Mouse (Mus musculus) hindbrain, embryonic 15.5 days (tissue): ENCODE results near the gene C1ra. TPM values are rescaled to one million over a fixed set of nuclear protein-coding genes. Genes with fewer than 3 reads are reported as not detected.
"Not testable (repeated sequence)": the region's sequence is repeated elsewhere in the genome, so short reads cannot be mapped to it uniquely, and the experiment has no call there.

Experiments
- ATAC-seq: fragments of 200-750 bp; cut with Nextera tagmentation; 2 replicates; pipeline ENCODE4 v1.8.0; 2017; ENCODE audit warnings: low read depth, moderate number of reproducible peaks, moderate TSS enrichment; ENCODE audit not compliant: low FRiP score
- H3K27ac ChIP-seq: fragments of 300-500 bp; sonication (generic); replicated peaks from 2 replicates; pipeline ENCODE4 v1.5.1; 2015; ENCODE audit warnings: mild to moderate bottlenecking, inconsistent platforms
- H3K27me3 ChIP-seq: fragments of 300-500 bp; sonication (generic); 2 replicates; pipeline ENCODE4 v1.6.1; 2015; ENCODE audit warnings: control low read depth, inconsistent platforms
- H3K36me3 ChIP-seq: fragments of 300-500 bp; sonication (generic); 2 replicates; pipeline ENCODE4 v1.6.1; 2015; ENCODE audit warnings: control low read depth, inconsistent platforms
- H3K4me1 ChIP-seq: fragments of 300-500 bp; sonication (generic); replicated peaks from 2 replicates; pipeline ENCODE4 v1.6.1; 2015; ENCODE audit warnings: control low read depth, inconsistent platforms
- H3K4me2 ChIP-seq: fragments of 300-500 bp; sonication (generic); 2 replicates; pipeline ENCODE4 v1.6.1; 2015; ENCODE audit warnings: moderate library complexity, mild to moderate bottlenecking, inconsistent platforms
- H3K4me3 ChIP-seq: fragments of 300-500 bp; sonication (generic); 2 replicates; pipeline ENCODE4 v1.5.1; 2015; ENCODE audit warnings: mild to moderate bottlenecking, inconsistent platforms
- H3K9ac ChIP-seq: fragments of 300-500 bp; sonication (generic); 2 replicates; pipeline ENCODE4 v1.6.1; 2015; ENCODE audit warnings: inconsistent platforms
- H3K9me3 ChIP-seq: fragments of 300-500 bp; sonication (generic); 2 replicates; pipeline ENCODE4 v1.6.1; 2016; ENCODE audit warnings: control low read depth, inconsistent platforms
- WGBS: fragments of 180-500 bp; shearing (Covaris S2); methylation state at CpG from one replicate; pipeline ENCODE4 v1.1.7; 2015; 5-methylcytosine and 5-hydroxymethylcytosine counted together
- polyA plus RNA-seq: library from polyadenylated mRNA; unstranded; fragments of >200 nt; fragmentation: Nextera tagmentation; extraction: Ambion mirVana; gene quantifications from 2 replicates; pipeline ENCODE4 v1.2.1, GENCODE M21; 2015

Gene C1ra
- polyA plus RNA-seq, 1 experiment from 2014 or later, result 0.35 TPM

- Histone ChIP-seq H3K4me3 (no peak overlapping the region), H3K9ac (no peak overlapping the region), H3K36me3 (no peaks in the 10 kb centered on the region), H3K9me3 (0 out of 2 replicates have a peak, but pooled peaks cover 6% of the 10 kb centered on the region), H3K4me1 (no peaks in the 10 kb centered on the region), H3K4me2 (no peak overlapping the region), H3K27me3 (no peaks in the 10 kb centered on the region), H3K27ac (no peak overlapping the region)
- no peak for ATAC-seq
- 80% methylated on average over 6 of the region's 6 CpGs for WGBS
Measured at GRCm38 (mm10) chr6:124491427-124491826, 20.8 kb upstream of the C1ra start.

GRCm38 (mm10) chr6:124492842-124493561 lies 19.2 kb upstream of the C1ra start, which contains the start of gene C1rl:
TSS of gene C1rl (plus strand) at chr6:124493113.
- peak; percentile 71; the same call in 1 of the 2 replicates for ATAC-seq
- Histone ChIP-seq H3K27ac (no peak within 1 kb of the TSS), H3K9ac (no peak within 1 kb of the TSS), H3K4me1 (no peaks in the 10 kb centered on the region), H3K9me3 (0 out of 2 replicates have a peak, but pooled peaks cover 6% of the 10 kb centered on the region), H3K4me3 (no peak within 1 kb of the TSS), H3K27me3 (no peaks in the 10 kb centered on the region), H3K36me3 (no peaks in the 10 kb centered on the region), H3K4me2 (no peak within 1 kb of the TSS)
- 62% methylated on average over 4 of the region's 4 CpGs for WGBS

GRCm38 (mm10) chr6:124493886-124494285 lies 18.3 kb upstream of the C1ra start:
- Histone ChIP-seq H3K9me3 (0 out of 2 replicates have a peak, but pooled peaks cover 6% of the 10 kb centered on the region), H3K27me3 (no peaks in the 10 kb centered on the region), H3K27ac (no peak overlapping the region), H3K4me1 (no peaks in the 10 kb centered on the region), H3K4me2 (no peak overlapping the region), H3K9ac (no peak overlapping the region), H3K4me3 (no peak overlapping the region), H3K36me3 (no peaks in the 10 kb centered on the region)
- 82% methylated on average over 5 of the region's 5 CpGs for WGBS
- no peak for ATAC-seq

- Histone ChIP-seq H3K9ac (no peak overlapping the region), H3K9me3 (0 out of 2 replicates have a peak, but pooled peaks cover 6% of the 10 kb centered on the region), H3K4me2 (no peak overlapping the region), H3K27ac (no peak overlapping the region), H3K4me3 (no peak overlapping the region), H3K4me1 (no peaks in the 10 kb centered on the region), H3K36me3 (no peaks in the 10 kb centered on the region), H3K27me3 (no peaks in the 10 kb centered on the region)
- ATAC-seq, result no peak
- 92% methylated on average over 5 of the region's 5 CpGs for WGBS
Measured at GRCm38 (mm10) chr6:124496054-124496453, 16.2 kb upstream of the C1ra start.

GRCm38 (mm10) chr6:124499914-124500566 lies 12.2 kb upstream of the C1ra start:
- no peak overlapping the region for H3K4me3 ChIP-seq
- H3K27me3 ChIP-seq, result no peaks in the 10 kb centered on the region
- H3K27ac ChIP-seq, result no peak overlapping the region
- no peak for ATAC-seq
- no peak overlapping the region for H3K4me2 ChIP-seq
- no peaks in the 10 kb centered on the region for H3K4me1 ChIP-seq
- H3K9me3 ChIP-seq, result 0 out of 2 replicates have a peak, but pooled peaks cover 5% of the 10 kb centered on the region
- H3K36me3 ChIP-seq, result no peaks in the 10 kb centered on the region
- H3K9ac ChIP-seq, result no peak overlapping the region
- WGBS, result 42% methylated on average over 10 of the region's 10 CpGs

- 86% methylated on average over 4 of the region's 4 CpGs for WGBS
- ATAC-seq, result no peak
- H3K27ac ChIP-seq, result no peak overlapping the region
Measured at GRCm38 (mm10) chr6:124501473-124501872, 10.7 kb upstream of the C1ra start.

GRCm38 (mm10) chr6:124502021-124502420 lies 10.2 kb upstream of the C1ra start:
- 90% methylated on average over 5 of the region's 5 CpGs for WGBS
- Histone ChIP-seq H3K4me3 (no peak overlapping the region), H3K9ac (no peak overlapping the region), H3K4me1 (no peaks in the 10 kb centered on the region), H3K4me2 (no peak overlapping the region), H3K27ac (no peak overlapping the region), H3K9me3 (no peaks in the 10 kb centered on the region), H3K27me3 (no peaks in the 10 kb centered on the region), H3K36me3 (no peaks in the 10 kb centered on the region)
- no peak for ATAC-seq

More at GRCm38 (mm10) chr6:124501473-124501872, 10.7 kb upstream of the C1ra start:
- Histone ChIP-seq H3K4me3 (no peak overlapping the region), H3K27me3 (no peaks in the 10 kb centered on the region), H3K4me2 (no peak overlapping the region), H3K36me3 (no peaks in the 10 kb centered on the region), H3K4me1 (no peaks in the 10 kb centered on the region), H3K9me3 (no peaks in the 10 kb centered on the region), H3K9ac (no peak overlapping the region)

- no peak overlapping the region for H3K4me3 ChIP-seq
- no peaks in the 10 kb centered on the region for H3K9me3 ChIP-seq
- H3K27me3 ChIP-seq, result no peaks in the 10 kb centered on the region
- no peaks in the 10 kb centered on the region for H3K36me3 ChIP-seq
- no peak for ATAC-seq
- no peak overlapping the region for H3K27ac ChIP-seq
- no peak overlapping the region for H3K4me2 ChIP-seq
- no peaks in the 10 kb centered on the region for H3K4me1 ChIP-seq
- H3K9ac ChIP-seq, result no peak overlapping the region
- WGBS, result 85% methylated on average over 4 of the region's 4 CpGs
Measured at GRCm38 (mm10) chr6:124505028-124505427, 7.2 kb upstream of the C1ra start.

- Histone ChIP-seq H3K27ac (no peak overlapping the region), H3K4me1 (no peaks in the 10 kb centered on the region), H3K9me3 (no peaks in the 10 kb centered on the region), H3K27me3 (no peaks in the 10 kb centered on the region), H3K4me3 (no peak overlapping the region), H3K36me3 (no peaks in the 10 kb centered on the region), H3K9ac (no peak overlapping the region), H3K4me2 (no peak overlapping the region)
- no peak for ATAC-seq
- WGBS, result 88% methylated on average over 6 of the region's 6 CpGs
Measured at GRCm38 (mm10) chr6:124506991-124507390, 5.2 kb upstream of the C1ra start.

GRCm38 (mm10) chr6:124508292-124508691 lies 3.9 kb upstream of the C1ra start:
- ATAC-seq, result no peak
- H3K27ac ChIP-seq, result no peak overlapping the region
- 81% methylated on average over 10 of the region's 10 CpGs for WGBS
- no peak overlapping the region for H3K9ac ChIP-seq
- no peaks in the 10 kb centered on the region for H3K4me1 ChIP-seq
- no peaks in the 10 kb centered on the region for H3K36me3 ChIP-seq
- H3K9me3 ChIP-seq, result no peaks in the 10 kb centered on the region
- H3K4me3 ChIP-seq, result no peak overlapping the region
- no peak overlapping the region for H3K4me2 ChIP-seq
- no peaks in the 10 kb centered on the region for H3K27me3 ChIP-seq

- ATAC-seq, H3K4me1 ChIP-seq, H3K9me3 ChIP-seq, H3K4me2 ChIP-seq, H3K27ac ChIP-seq, H3K36me3 ChIP-seq, H3K4me3 ChIP-seq, H3K27me3 ChIP-seq, H3K9ac ChIP-seq: not testable (repeated sequence)
- WGBS, result 85% methylated on average over 5 of the region's 5 CpGs
Measured at GRCm38 (mm10) chr6:124509192-124509591, 3.0 kb upstream of the C1ra start.

GRCm38 (mm10) chr6:124511936-124512335 lies 269 bp upstream of the C1ra start:
- no peaks in the 10 kb centered on the region for H3K27me3 ChIP-seq
- no peak for ATAC-seq
- no peak overlapping the region for H3K4me3 ChIP-seq
- no peak overlapping the region for H3K4me2 ChIP-seq
- no peaks in the 10 kb centered on the region for H3K4me1 ChIP-seq
- 73% methylated on average over 6 of the region's 6 CpGs for WGBS
- H3K9ac ChIP-seq, result no peak overlapping the region
- no peaks in the 10 kb centered on the region for H3K36me3 ChIP-seq
- no peak overlapping the region for H3K27ac ChIP-seq
- H3K9me3 ChIP-seq, result no peaks in the 10 kb centered on the region
